Mouse (Mus musculus): ENCODE data around the gene Mum1. TPM values are rescaled to one million over a fixed set of nuclear protein-coding genes. Genes with fewer than 3 reads are reported as not detected.
"Not testable (repeated sequence)": the region's sequence is repeated elsewhere in the genome, so short reads cannot be mapped to it uniquely, and the experiment has no call there.

Mum1 gene
- total RNA-seq, 2 experiments from 2014 or later: 48.9 to 50.4 TPM

DNA sequence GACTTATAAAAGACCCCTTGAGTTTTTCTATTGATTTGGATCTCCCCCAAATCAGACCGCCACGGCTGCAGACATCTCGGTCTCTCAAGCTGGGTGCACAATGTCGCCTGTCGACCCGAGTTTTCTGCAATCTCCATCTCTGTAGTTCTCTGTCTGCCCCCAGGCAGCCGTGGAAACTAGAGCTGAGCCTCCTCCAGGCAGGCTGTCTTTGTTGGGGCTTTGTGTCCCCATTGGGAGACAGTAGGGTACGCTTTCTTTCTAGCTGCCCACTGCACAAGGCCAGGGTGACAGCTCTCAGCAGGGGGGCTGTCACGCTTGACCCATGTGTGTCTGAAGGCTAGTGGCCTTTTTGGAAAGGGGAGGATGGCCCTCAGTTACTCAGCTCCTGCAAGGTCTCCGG, 18.6 kb upstream of the Mum1 start:
- no peak for DNase-seq (ENCODE audit: low spot score in 2 of 2)

DNA sequence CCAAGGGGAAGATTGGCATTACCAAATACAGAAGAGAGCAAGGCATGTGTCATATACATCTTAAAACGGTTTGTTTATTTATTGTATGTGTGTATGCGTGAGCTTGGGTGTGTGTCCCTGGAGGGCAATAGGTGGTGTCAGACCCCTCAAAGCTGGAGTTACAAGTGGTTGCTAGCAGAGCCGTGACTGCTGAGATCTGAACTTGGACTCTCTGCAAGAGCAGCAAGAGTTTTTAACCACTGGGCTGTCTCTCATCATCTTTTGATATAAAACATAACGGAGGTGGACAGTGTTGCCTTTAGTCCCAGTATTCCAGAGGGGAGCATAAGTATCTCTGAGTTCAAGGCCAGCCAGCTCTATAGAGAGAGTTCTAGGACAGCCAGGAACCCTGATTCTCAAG, 18.0 kb upstream of the Mum1 start:
- no peak for DNase-seq (ENCODE audit: low spot score in 2 of 2)

DNA sequence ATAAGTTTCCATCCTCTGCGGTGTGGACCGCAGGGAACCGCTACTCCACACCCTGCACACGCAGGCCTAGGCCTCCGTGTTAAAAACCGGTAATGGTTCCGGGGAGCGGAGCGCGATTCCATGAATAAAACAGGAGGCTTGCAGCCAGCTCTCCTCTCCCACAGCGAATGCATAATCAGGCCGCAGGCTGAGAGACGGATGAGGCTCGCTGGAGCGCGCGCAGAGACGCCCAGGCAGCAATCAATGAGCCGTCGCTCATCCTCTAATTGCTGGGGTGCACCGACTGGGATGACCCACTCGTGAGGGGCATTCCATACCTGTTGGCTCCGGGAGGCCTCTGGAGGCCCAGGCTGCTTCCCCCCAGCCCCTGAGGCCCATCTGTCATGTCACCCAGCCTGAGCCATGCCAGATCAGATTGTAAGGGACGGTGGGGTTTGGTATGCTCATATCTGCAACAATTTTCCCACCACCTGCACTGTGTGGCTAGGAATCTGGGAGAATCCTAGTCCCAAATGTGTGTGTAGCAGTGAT, 17.3 kb upstream of the Mum1 start:
- no peak for DNase-seq (ENCODE audit: low spot score in 2 of 2)

DNA sequence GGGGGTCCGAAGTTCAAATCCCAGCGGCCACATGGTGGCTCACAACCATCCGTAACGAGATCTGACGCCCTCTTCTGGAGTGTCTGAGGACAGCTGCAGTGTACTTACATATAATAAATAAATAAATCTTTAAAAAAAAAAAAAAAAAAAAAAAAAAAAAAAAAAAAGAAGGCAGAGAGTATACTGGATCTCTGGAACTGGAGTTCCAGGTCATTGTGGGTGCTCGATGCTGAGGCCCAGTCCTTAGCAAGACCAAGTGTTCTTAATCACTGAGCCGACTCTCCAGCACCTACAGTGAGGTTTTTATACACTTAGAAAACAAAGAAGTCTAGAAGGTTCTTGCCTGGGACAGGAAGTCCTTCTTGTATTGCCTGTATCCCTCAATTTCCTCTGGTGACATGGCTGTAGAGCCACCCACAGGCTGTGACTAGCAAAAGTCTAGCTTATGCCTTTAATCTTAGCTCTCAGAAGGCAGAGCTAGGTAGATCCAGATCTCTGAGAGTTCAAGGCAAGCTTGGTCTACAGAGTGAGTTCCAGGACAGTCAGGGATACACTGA, 14.6 kb upstream of the Mum1 start:
- DNase-seq (ENCODE audit: low spot score in 2 of 2): not testable (repeated sequence)

DNA sequence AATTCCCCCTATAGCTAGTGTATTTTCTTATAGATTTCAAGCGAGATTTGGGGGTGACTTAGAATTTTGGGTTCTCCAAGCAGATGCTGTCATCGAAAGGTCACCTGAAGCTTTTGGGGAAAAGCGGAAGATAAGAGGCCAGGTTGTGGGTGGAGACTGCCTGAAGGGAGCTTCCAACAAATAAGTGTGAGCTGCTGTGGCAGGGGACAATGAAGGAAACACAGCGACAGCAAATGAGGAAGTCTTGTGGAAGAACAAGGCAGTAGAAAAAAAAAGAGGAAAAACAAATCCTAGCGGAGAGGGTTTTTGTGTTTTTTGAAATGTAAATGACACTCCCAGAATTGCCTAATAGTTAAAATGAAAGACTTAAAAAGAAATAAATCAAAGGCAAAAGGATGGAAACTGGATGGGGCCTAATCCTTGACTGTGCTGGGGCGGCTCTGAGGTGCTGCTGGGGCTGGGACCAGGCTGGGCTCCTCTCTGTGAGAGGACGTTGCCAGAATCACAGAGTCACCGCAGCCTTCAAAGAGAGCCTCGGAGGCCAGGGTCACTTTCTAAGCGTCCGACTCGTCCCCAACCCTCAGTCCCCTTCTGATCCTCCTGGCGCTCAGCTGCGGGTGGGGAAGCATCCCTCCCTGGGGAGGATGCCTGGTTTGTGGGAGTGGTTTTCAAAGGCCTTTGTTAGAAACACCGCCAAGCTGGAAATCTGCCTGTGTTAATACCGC, 11.0 kb upstream of the Mum1 start:
- DNase-seq (ENCODE audit: low spot score in 2 of 2): no peak

DNA sequence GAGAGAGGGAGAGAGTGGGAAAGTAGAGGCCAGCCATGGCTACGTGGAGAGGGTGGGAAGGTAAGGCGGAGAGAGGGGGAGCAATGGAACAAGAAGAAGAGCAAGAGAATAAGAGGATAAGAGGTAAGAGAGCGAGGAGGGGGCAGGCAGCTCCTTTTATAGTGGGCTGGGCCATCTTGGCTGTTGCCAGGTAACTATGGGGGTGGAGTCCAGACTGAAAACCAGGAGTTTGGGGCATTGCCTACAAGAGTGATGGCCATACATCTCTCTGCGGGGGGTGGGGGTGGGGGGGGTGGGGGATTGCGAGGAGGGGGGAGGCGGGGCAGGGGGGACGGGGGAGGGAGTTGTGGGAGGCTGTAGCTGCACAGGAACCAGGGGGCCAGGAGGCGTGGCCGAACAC, 5.6 kb upstream of the Mum1 start:
- DNase-seq (ENCODE audit: low spot score in 2 of 2): no peak

DNA sequence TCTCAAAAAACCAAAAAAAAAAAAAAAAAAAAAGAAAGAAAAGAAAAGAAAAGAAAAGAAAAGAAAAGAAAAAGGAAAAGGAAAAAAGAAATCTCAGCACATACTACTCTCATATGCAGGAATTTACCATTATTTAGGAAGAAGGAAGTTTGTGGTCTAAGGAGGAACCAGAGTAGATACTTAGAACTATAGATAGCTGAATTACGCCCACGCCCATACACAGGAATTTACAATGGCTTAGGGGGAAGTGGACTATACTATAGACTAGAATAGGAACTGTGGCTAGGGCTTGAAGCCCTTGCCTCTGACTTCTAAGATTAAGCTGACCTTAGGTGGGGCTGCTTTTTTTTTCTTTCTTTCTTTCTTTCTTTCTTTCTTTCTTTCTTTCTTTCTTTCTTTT, 3.1 kb upstream of the Mum1 start:
- not testable (repeated sequence) for DNase-seq (ENCODE audit: low spot score in 2 of 2)

DNA sequence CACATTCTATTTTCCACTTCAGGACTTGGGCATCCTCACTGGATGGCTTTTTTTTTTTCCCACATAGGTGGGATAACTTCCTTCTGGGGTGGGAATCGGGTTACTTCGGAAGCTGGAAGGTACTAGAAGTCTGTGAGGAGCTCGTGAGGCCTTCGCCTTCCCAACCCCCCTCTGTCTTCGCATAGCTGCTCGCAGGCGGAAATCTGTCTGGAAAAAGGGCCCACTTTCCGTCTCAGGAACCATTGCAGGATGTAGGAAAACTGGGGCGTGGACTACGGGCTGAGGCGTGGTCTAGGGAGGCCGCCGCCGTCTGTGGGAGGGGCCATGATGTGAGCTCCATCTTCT, 191 bp upstream of the Mum1 start:
- DNase-seq (ENCODE audit: low spot score in 2 of 2): no peak

DNA sequence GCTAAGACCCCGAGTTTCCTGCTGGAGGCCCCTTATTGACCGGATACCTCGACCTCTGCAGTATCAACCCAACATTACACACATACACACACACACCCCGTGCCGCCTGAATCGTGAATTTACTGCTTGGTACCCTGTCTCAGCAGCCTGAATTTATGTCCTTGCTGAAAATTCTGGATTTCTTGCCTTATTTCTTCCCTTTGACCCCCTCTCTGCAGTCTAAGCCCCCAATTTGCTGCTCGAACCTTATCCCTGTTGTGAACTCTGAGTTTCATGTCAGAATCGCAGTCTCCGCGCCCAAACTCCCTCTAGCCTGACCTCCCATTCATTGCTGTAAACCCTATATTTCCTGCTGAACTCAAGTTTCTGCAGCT, 919 bp downstream of the Mum1 start:
- no peak for DNase-seq (ENCODE audit: low spot score in 2 of 2)

DNA sequence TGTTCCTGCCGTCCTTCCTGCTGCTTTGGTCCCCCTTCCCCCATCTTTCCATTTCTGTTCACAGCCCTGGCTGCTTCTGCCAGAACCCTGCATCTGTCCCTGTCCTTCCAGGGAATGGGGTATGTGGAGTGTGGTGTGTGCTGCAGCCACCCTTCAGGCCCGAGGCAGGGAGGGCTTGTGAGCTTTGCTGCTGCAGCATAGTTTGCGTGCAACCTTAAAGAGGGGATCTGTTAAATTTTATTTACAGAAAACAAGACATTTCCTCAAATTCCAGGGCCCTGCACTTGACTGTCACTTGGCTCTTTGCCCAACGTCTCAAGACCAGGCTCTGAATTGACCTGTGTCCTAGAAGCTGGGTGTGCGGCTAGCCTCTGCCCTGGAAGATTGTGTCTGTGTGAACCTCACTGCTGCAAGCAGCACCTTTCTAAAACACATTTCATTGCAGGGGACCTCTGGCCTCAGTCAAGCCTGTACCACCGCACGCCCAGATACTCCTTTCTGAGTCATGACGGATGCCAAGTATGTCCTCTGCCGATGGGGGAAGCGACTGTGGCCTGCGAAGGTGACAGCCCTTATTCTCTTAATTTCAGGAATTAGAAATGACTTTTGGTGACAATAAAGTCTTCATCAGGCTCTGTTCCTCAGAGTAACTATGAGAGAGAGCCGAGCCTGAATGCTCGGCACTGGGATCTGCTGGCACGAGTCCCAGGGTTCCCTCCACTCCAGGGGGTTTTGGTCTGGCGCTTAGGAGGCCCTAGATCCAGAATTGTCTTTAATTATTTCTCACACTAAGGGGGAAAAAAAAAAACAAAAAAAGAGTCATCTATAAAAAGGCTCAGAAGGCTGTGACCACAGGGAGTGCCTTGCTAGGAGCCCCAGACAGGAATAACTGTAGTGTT, 1.9 kb downstream of the Mum1 start:
- DNase-seq (ENCODE audit: low spot score in 2 of 2): no peak

DNA sequence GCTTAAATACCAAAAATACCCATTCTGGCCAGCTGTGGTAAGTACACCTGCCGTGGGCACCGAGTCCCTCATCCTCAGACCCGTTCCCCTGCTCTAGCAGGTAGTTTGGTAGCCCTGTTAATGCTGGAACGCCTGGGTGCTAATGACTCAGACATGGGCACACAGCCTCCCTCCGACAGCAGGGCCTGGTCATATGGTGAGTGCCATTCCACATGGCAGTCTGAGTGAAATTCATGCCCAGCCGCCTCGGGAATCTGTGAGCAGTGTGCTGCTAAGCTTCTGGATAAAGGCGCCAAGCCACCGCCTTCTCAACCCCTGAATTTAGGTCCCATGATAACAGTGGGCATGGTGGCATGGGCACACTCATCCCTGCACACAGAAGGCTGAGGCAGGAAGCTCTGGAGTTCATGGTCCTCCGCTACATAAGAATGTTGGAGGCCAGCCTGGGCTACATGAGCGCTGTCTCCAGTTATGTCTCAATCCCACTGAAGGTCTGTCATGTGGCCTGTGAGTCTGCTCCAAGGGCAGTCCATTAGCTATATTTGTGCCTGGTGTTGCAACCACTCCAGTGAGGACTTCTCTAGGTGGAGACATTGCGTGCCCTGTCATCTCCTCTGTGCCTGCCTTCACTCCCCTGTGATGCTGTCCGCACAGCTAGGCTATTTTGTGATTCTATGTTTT, 10.1 kb downstream of the Mum1 start:
- DNase-seq (ENCODE audit: low spot score in 2 of 2): no peak

DNA sequence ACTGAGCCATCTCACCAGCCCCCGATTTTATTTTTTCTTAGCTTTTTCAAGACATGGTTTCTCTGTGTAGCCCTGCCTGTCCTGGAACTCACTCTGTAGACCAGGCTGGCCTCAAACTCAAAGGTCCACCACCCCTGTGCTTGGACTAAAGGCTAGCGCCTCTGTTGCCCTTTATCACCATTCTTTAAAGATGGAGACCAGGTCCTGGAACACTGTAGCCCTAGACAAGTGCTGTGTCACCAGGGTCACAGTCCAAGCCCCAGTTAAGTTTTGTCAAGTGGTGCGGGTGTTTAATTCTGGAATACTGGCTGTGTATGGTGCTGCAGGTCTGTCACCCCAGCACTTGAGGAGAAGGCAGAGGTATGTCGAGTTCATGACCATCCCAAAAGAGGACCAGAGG, 10.8 kb downstream of the Mum1 start:
- no peak for DNase-seq (ENCODE audit: low spot score in 2 of 2)

DNA sequence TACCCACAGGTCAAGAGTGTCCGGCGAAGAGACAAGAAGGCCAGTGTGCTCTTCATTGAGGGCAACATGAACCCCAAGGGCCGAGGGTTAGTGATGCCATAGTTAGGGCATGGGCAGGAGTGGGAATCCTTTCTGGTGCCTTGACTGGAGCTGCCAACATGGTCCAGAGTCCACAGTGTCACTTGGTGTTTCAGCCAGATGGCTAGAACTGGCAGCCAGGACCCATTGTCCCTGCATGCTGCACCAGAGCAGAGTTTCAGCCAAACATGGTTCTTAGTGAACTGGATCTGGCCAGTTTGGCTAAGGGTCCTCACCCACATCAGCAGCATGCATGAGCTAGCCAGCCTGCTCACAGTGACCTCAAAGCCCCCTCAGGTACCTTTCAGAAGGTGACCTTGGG, 12.1 kb downstream of the Mum1 start:
- no peak for DNase-seq (ENCODE audit: low spot score in 2 of 2)

DNA sequence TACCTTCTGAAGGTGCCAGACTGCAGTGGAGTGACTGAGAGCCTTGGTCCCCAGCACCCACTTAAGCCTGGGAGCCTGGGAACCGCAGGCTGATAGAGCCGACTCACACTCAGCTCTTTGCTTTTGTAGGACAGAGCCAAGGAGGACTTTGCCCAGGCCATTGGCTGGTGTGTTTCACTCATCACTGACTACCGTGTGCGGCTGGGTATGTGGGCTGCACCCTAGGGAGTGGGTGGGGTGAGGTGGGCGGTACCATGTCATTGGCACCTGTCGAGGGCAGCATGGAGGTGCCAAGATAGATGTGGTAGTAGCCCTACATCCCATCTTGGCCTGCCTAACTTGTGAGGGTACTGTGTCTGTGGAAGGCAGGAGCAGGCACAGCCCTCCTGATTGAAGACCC, 13.6 kb downstream of the Mum1 start:
- no peak for DNase-seq (ENCODE audit: low spot score in 2 of 2)

DNA sequence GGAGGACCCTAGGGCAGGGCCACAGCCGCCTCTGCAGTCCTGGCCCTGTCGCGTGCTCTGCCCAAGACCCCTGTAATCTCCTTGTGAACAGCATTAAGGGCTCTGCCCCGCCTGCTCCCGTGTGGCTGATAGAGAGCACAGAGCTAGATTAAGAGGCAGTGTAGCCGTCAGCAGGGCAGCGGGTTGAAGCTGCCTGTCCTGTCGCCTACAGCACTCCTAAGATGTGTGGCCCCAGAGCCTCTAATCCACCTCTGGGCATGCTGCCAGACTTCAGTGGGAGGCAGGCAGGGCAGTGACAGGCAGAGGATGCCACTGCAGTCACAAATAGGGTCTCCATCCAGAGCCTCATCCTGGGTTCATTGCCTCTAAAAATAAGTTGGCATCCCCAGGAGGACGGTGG, 15.9 kb downstream of the Mum1 start:
- DNase-seq (ENCODE audit: low spot score in 2 of 2): no peak

DNA sequence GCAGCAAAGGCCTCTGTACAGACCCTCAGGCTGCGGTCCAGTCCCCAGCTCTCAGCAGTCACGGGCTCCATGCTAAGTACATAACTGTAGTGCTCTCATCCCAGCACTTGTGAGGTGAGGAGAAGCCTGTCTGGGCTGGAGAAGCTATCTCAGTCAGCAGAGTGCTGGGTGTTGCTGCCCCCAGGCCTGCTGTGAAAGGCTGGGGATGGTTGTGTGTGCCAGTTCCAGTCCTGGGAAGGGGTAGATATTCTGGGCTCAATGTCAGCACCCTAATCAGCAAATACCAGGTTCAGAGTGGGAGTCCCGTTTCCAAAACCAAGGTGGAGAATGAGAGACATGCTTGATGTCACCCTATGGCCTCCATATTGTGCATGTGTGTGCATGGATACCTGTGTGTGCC, 16.4 kb downstream of the Mum1 start:
- no peak for DNase-seq (ENCODE audit: low spot score in 2 of 2)

DNA sequence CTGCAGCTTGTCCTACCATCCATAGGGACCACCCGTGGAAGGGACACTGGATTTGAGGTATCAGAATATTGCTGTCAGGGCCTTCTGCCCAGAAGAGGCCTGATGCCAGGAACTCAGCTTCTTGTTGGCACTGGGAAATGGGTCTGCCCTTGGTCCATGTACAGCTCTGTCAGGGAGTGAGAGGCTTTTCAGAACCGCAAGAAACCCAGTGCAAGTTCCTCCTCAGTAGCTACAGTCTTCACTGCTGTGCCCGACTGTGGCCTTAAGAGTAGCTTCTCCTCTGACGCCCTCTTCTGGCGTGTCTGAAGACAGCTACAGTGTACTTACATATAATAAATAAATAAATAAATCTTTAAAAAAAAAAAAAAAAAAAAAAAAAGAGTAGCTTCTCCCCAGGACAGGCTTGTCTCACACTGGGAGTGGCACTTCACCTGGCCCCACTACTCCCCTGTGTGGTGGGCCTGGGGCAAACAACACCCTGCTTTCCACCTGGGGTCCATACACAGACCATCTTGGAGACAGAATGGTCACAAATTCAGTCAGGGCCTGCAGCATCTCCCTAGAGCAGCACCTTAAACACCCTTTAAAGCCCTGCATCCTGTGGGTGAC, 18.7 kb downstream of the Mum1 start:
- no peak for DNase-seq (ENCODE audit: low spot score in 2 of 2)

DNA sequence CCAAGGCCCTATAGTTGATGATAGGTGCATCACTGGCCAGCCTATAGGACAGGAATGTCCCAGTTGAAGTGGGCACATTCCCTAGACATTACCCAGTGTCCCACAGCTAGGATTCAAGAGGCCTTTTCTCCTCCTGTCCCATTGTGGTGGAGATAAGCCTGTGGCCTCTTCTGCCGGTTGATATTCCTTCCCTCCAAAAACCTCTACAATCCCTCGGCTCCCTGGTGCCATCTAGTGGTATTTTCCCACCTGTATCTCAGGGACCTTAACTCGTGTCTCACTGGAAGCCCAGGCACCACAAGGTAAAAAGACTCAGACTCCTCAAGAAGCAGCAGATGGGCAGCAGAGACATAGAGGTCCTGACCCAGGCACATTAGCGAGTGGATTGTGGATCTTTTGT, 19.4 kb downstream of the Mum1 start:
- peak; percentile 31 to 75 for DNase-seq (ENCODE audit: low spot score in 2 of 2)

DNA sequence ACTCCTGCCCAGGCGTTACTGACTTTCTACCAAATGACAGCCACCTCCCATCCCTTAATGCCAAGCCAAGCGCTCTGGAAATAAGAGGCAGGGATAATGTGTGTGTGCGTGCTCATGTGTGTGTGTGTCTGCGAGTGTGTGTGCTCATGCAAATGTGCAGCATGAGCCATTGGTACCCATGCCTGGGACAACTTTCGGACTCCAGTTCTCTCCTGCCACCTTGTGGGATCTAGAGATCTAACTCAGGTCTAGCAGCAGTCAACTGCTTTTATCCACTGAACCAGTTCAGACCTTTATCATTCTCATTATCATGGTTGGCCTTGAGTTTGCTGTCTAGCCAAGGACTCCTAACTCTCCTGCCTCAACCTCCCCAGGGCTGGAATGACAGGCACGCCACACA, 21.6 kb downstream of the Mum1 start:
- DNase-seq (ENCODE audit: low spot score in 2 of 2): no peak

DNA sequence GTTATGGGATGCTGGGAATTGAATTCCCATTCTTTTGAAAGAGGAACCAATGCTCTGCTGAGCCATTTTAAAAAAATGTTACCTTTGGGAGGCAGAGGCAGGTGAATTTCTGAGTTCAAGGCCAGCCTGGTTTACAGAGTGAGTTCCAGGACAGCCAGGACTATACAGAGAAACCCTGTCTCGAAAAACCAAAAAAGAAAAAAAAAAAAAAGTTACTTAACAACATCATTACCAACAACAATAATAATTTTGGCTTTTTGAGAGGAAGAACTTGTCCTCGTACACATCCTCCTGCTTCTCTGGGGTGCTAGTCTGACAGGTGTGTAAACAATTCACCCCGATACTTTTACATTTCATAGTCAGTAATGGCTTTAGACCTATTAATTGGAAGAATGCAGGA, 22.2 kb downstream of the Mum1 start:
- not testable (repeated sequence) for DNase-seq (ENCODE audit: low spot score in 2 of 2)

DNA sequence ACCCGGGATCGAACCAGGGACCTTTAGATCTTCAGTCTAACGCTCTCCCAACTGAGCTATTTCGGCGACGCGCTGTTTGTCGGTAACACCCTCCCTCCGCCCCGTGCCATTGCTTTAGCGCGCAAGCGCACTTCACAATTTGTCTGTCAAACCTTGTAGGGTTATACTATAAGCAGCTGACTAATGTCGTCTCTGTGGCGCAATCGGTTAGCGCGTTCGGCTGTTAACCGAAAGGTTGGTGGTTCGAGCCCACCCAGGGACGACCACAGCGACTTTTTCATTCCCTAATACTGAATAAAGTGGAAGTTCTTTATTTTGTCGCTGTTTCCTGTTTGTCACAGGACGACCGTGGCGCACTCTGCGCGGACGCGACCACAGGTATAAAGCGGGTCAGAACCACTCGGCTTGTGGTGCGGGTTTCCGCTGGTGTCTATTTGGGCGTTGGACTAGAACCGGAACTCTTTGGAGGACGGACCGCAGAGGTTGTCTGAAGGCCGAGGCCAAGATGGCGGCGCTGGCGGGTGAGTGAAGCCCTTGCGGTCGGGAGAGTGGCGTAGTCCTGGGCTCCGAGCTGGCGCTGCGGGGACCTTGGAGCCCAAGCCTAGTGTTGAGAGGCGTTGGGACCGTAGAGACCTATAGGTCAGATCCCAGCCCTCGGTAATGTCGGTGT, 22.9 kb downstream of the Mum1 start, which contains the start of gene Ndufs7:
Gene Ndufs7, plus strand, starts transcription at position 151 of the 670 bp plus-strand sequence.
- peak; percentile 89 to 92 for DNase-seq (ENCODE audit: low spot score in 2 of 2)
